In the genomic region with DNA sequence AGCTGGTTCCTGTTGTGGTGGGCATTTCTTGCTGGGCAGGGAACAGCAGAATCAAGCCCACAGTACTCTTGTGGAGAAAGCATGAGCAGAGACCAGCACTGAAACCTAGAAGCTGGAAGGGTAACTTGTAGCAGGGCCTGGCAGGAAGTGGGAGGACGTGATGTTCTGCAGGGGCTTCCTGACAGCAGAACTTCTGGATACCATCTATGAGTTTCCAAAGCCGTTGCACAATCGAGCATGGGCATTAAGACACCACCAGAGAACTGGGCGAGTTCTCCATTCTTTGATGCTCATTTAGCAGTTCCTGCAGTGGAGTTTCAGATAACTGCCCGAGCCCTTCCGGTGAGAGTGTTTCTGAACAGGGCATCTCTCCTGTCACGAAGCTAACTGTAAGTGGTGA, we compare ENCODE assay signal across 13 mouse cellular contexts. TPM values are rescaled to one million over a fixed set of nuclear protein-coding genes. Genes with fewer than 3 reads are reported as not detected.
A peak's percentile ranks its signal among the peaks of the same experiment; 100 is the strongest.
DNase-seq lines count a peak whose midpoint lies in the region; ATAC-seq lines count a peak whose summit lies in the region.
"Had no signal": no experiment of that assay in that cellular context is flagged by ENCODE, and none has a peak within 500 bp of the region (broad histone marks: within the 10 kb centered on the region; RNA-seq: fewer than 3 reads in every experiment).

No protein-coding gene starts in this region.

- no peak overlapping the region for H3K9ac ChIP-seq in liver, embryonic 15.5 days
- H3K9ac ChIP-seq in midbrain, embryonic 13.5 days (replicated peaks), result no peak overlapping the region
- H3K9ac ChIP-seq: limb, embryonic 13.5 days; neural tube, embryonic 13.5 days; stomach, embryonic 15.5 days had no signal

- 16% methylated on average over 7 of the region's 7 CpGs for WGBS in liver, embryonic 15.5 days (ENCODE audit: insufficient replicate concordance)
- WGBS in midbrain, embryonic 13.5 days, result 91% methylated on average over 7 of the region's 7 CpGs

- peak overlapping the region; percentile 51 for H3K27ac ChIP-seq in liver, embryonic 15.5 days (replicated peaks)
- no peak overlapping the region for H3K27ac ChIP-seq in midbrain, embryonic 13.5 days
- H3K27ac ChIP-seq: limb, embryonic 13.5 days; neural tube, embryonic 13.5 days; stomach, embryonic 15.5 days had no signal

- no peak overlapping the region for H3K4me3 ChIP-seq in liver, embryonic 15.5 days (replicated peaks)
- H3K4me3 ChIP-seq in midbrain, embryonic 13.5 days (replicated peaks), result no peak overlapping the region
- H3K4me3 ChIP-seq: limb, embryonic 13.5 days; neural tube, embryonic 13.5 days; stomach, embryonic 15.5 days had no signal

- H3K4me1 ChIP-seq in liver, embryonic 15.5 days (replicated peaks), result no peaks in the 10 kb centered on the region
- H3K4me1 ChIP-seq in midbrain, embryonic 13.5 days (replicated peaks), result no peaks in the 10 kb centered on the region
- H3K4me1 ChIP-seq: stomach, embryonic 15.5 days had no signal

- H3K27me3 ChIP-seq in liver, embryonic 15.5 days, result no peaks in the 10 kb centered on the region
- H3K27me3 ChIP-seq in midbrain, embryonic 13.5 days, result no peaks in the 10 kb centered on the region
- H3K27me3 ChIP-seq: limb, embryonic 13.5 days; neural tube, embryonic 13.5 days; stomach, embryonic 15.5 days had no signal

- H3K9me3 ChIP-seq in liver, embryonic 15.5 days (replicated peaks), result no peaks in the 10 kb centered on the region
- no peaks in the 10 kb centered on the region for H3K9me3 ChIP-seq in midbrain, embryonic 13.5 days
- H3K9me3 ChIP-seq: limb, embryonic 13.5 days; neural tube, embryonic 13.5 days; stomach, embryonic 15.5 days had no signal

- ATAC-seq in liver, embryonic 15.5 days (ENCODE audit: insufficient read depth), result peak; percentile 34; the same call in 1 of the 2 replicates
- peak; percentile 41; the same call in 1 of the 2 replicates for ATAC-seq in neutrophil, adult 5-6 weeks (ENCODE audit: extremely low read depth, insufficient number of reproducible peaks, low FRiP score, poor library complexity, severe bottlenecking)
- ATAC-seq in midbrain, embryonic 13.5 days, result no peak
- ATAC-seq: intestine, embryonic 16.5 days had no signal

- no peak overlapping the region for H3K4me2 ChIP-seq in liver, embryonic 15.5 days
- no peak overlapping the region for H3K4me2 ChIP-seq in midbrain, embryonic 13.5 days (replicated peaks)
- H3K4me2 ChIP-seq: limb, embryonic 13.5 days; neural tube, embryonic 13.5 days; stomach, embryonic 15.5 days had no signal

- peak; percentile 1 to 8 for DNase-seq in kidney, postnatal 36 days
- DNase-seq in kidney, postnatal 10 days, result no peak
- peak; percentile 58 for DNase-seq in c-Kit-positive CD71-negative TER-119-negative erythroid progenitor cells, embryonic 14.5 days (ENCODE audit: low read depth)
- no peak for DNase-seq in right cerebral cortex, adult 2 months (ENCODE audit: low spot score in 2 of 2)
- DNase-seq in retina, postnatal 1 day, result no peak
- DNase-seq: cerebellum, adult 2 months had no signal

- no peaks in the 10 kb centered on the region for H3K36me3 ChIP-seq in liver, embryonic 15.5 days (replicated peaks)
- no peaks in the 10 kb centered on the region for H3K36me3 ChIP-seq in midbrain, embryonic 13.5 days
- H3K36me3 ChIP-seq: limb, embryonic 13.5 days; neural tube, embryonic 13.5 days; stomach, embryonic 15.5 days had no signal

RNA-seq across cellular contexts. Expression of gene F13a1, which starts 6.6 kb away (rescaled TPM):
- polyA plus RNA-seq in liver, embryonic 15.5 days (2015; fragmentation: Nextera tagmentation; extraction: Ambion mirVana), result 17.1 and 17.2 TPM in 2 replicates
- 44.3 and 45.1 TPM in 2 replicates for total RNA-seq in neutrophil, adult 5-6 weeks (2017)
- 11.4 and 12.6 TPM in 2 replicates for polyA plus RNA-seq in midbrain, embryonic 13.5 days (2015; fragmentation: Nextera tagmentation; extraction: Ambion mirVana)

Comparison
In these comparisons a context has a peak if more than half of its experiments do, and no peak if none do; other contexts are left out.
1. DNase-seq: peak in kidney, postnatal 36 days (2 of 2) and c-Kit-positive CD71-negative TER-119-negative erythroid progenitor cells, embryonic 14.5 days (single experiment); none in kidney, postnatal 10 days (single experiment), right cerebral cortex, adult 2 months (0 of 2) and retina, postnatal 1 day (single experiment).